Mouse (Mus musculus) intestine, embryonic 15.5 days (tissue): ENCODE results near the gene Msantd2. TPM values are rescaled to one million over a fixed set of nuclear protein-coding genes. Genes with fewer than 3 reads are reported as not detected.
A peak's percentile ranks its signal among the peaks of the same experiment; 100 is the strongest.

Experiments used
- ATAC-seq: fragments of 200-750 bp; cut with Nextera tagmentation; 2 replicates; pipeline ENCODE4 v1.8.0; 2017; ENCODE audit warnings: moderate TSS enrichment, moderate library complexity
- H3K27ac ChIP-seq: fragments of 300-500 bp; sonication (generic); 2 replicates; pipeline ENCODE4 v1.5.1; 2015; ENCODE audit warnings: mild to moderate bottlenecking, inconsistent platforms
- H3K27me3 ChIP-seq: fragments of 300-500 bp; sonication (generic); replicated peaks from 2 replicates; pipeline ENCODE4 v1.6.1; 2015; ENCODE audit warnings: inconsistent platforms
- H3K36me3 ChIP-seq: fragments of 300-500 bp; sonication (generic); 2 replicates; pipeline ENCODE4 v1.6.1; 2015; ENCODE audit warnings: inconsistent platforms
- H3K4me1 ChIP-seq: fragments of 300-500 bp; sonication (generic); replicated peaks from 2 replicates; pipeline ENCODE4 v1.6.1; 2015; ENCODE audit warnings: inconsistent platforms
- H3K4me2 ChIP-seq: fragments of 300-500 bp; sonication (generic); replicated peaks from 2 replicates; pipeline ENCODE4 v1.6.1; 2015; ENCODE audit warnings: mild to moderate bottlenecking, inconsistent platforms
- H3K4me3 ChIP-seq: fragments of 300-500 bp; sonication (generic); replicated peaks from 2 replicates; pipeline ENCODE4 v1.5.1; 2015; ENCODE audit warnings: inconsistent platforms
- H3K9ac ChIP-seq: fragments of 300-500 bp; sonication (generic); 2 replicates; pipeline ENCODE4 v1.6.1; 2015; ENCODE audit warnings: inconsistent platforms
- H3K9me3 ChIP-seq: fragments of 300-500 bp; sonication (generic); 2 replicates; pipeline ENCODE4 v1.6.1; 2016; ENCODE audit warnings: inconsistent platforms
- WGBS: fragments of 180-500 bp; shearing (Covaris S2); methylation state at CpG from one replicate; pipeline ENCODE4 v1.1.7; 2015; 5-methylcytosine and 5-hydroxymethylcytosine counted together
- polyA plus RNA-seq: library from polyadenylated mRNA; unstranded; fragments of >200 nt; fragmentation: Nextera tagmentation; extraction: Ambion mirVana; gene quantifications from 2 replicates; pipeline ENCODE4 v1.2.1, GENCODE M21; 2015

Gene Msantd2
- polyA plus RNA-seq, 1 experiment from 2014 or later, result 17.9 TPM

DNA sequence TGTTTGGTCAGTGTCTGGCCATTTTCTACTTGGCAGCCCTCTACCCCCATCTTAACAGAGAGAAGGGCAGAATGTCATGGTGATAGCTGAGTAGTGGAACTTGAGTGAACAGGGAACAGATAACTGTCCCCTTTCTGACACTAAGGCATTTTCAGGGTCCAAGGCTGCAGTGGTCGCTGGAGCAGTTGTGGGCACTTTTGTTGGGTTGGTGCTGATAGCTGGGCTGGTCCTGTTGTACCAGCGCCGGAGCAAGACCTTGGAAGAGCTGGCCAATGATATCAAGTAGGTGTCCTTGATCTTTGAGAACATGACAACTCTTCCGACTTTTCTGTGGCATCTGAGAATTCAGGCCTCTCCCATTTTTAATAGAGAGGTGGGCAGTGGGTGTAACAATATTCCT lies 47.7 kb downstream of the Msantd2 start:
- no peak for ATAC-seq
- H3K4me2 ChIP-seq, result no peak overlapping the region
- H3K27me3 ChIP-seq, result no peaks in the 10 kb centered on the region
- no peak overlapping the region for H3K27ac ChIP-seq
- H3K9me3 ChIP-seq, result no peaks in the 10 kb centered on the region
- H3K4me1 ChIP-seq, result peaks cover 6% of the 10 kb centered on the region; the same call in 1 of the 2 replicates
- H3K36me3 ChIP-seq, result no peaks in the 10 kb centered on the region
- H3K4me3 ChIP-seq, result no peak overlapping the region
- no peak overlapping the region for H3K9ac ChIP-seq
- 90% methylated on average over 4 of the region's 4 CpGs for whole genome bisulfite sequencing

GRCm38 (mm10) chr9:37537658-37538250 lies 48.6 kb downstream of the Msantd2 start:
- H3K4me3 ChIP-seq, result no peak overlapping the region
- no peak overlapping the region for H3K4me2 ChIP-seq
- H3K27ac ChIP-seq, result no peak overlapping the region
- H3K9me3 ChIP-seq, result no peaks in the 10 kb centered on the region
- peaks cover 6% of the 10 kb centered on the region; the same call in 1 of the 2 replicates for H3K4me1 ChIP-seq
- H3K27me3 ChIP-seq, result no peaks in the 10 kb centered on the region
- H3K36me3 ChIP-seq, result no peaks in the 10 kb centered on the region
- H3K9ac ChIP-seq, result no peak overlapping the region
- ATAC-seq, result no peak
- 75% methylated on average over 5 of the region's 5 CpGs for WGBS

DNA sequence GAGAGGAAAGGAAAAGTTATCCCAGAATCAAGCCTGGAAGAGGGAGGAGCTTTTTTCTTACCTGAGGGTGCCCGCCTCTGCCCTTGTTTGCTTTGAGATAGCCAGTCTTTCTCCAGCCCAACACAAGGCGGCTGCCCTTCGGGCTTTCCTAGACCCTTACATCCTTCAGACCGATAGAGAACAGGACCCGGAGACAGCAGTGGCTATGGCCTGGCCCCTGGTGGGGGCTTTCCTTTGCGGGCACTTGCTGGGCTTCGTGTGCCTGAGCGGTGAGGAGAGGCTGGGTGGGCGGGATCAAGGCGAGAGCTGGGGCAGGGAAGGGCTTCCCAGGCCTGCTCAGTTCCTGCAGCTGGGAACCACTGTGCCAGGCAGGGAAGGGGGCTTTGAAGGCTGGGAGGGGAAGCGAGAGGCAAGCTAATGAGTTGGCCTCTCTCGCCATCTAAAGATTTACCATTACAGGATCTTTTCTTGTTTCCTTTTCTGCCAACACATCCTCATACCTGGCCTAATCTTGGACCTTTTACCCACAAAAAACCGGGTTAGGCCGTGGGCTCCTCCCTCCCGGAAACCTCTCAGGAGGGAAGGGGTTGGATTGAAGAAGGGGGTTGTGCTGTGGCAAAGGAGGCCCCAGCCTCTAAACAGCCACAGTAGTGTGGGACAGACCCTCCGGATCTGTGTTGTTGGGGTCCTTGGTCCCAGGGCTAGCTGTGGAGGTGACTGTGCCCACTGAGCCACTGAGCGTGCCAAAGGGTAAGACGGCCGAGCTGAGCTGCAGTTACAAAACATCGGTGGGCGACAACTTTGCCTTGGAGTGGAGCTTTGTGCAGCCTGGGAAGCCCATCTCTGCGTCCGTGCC lies 50.3 kb downstream of the Msantd2 start, which contains the start of gene Vsig2:
TSS of gene Vsig2 (plus strand) at position 86 of the 856 bp plus-strand sequence.
- Histone ChIP-seq H3K27ac (no peak within 1 kb of the TSS), H3K9me3 (no peaks in the 10 kb centered on the region), H3K36me3 (no peaks in the 10 kb centered on the region), H3K4me3 (no peak within 1 kb of the TSS), H3K27me3 (no peaks in the 10 kb centered on the region), H3K9ac (no peak within 1 kb of the TSS), H3K4me1 (peaks cover 7% of the 10 kb centered on the region; the same call in 1 of the 2 replicates), H3K4me2 (peak within 1 kb of the TSS; percentile 34; the same call in 1 of the 2 replicates)
- ATAC-seq, result no peak; the same call in 1 of the 2 replicates
- WGBS, result 53% methylated on average over 23 of the region's 23 CpGs

- Histone ChIP-seq H3K4me2 (no peak overlapping the region), H3K4me1 (peaks cover 10% of the 10 kb centered on the region; the same call in 1 of the 2 replicates), H3K27ac (no peak overlapping the region), H3K36me3 (no peaks in the 10 kb centered on the region), H3K27me3 (peaks cover 2% of the 10 kb centered on the region), H3K9ac (no peak overlapping the region), H3K9me3 (no peaks in the 10 kb centered on the region), H3K4me3 (no peak overlapping the region)
- ATAC-seq, result no peak
- WGBS, result 89% methylated on average over 4 of the region's 4 CpGs
Measured at GRCm38 (mm10) chr9:37540226-37540625, 51.1 kb downstream of the Msantd2 start.

GRCm38 (mm10) chr9:37540701-37541575 lies 51.8 kb downstream of the Msantd2 start:
- no peak for ATAC-seq
- no peak overlapping the region for H3K27ac ChIP-seq
- peaks cover 12% of the 10 kb centered on the region; the same call in 1 of the 2 replicates for H3K4me1 ChIP-seq
- no peaks in the 10 kb centered on the region for H3K9me3 ChIP-seq
- no peak overlapping the region for H3K9ac ChIP-seq
- WGBS, result 71% methylated on average over 6 of the region's 6 CpGs
- H3K27me3 ChIP-seq, result peaks cover 10% of the 10 kb centered on the region
- no peak overlapping the region for H3K4me3 ChIP-seq
- H3K4me2 ChIP-seq, result no peak overlapping the region
- no peaks in the 10 kb centered on the region for H3K36me3 ChIP-seq

GRCm38 (mm10) chr9:37541851-37542642 lies 52.9 kb downstream of the Msantd2 start:
- Histone ChIP-seq H3K4me1 (peaks cover 13% of the 10 kb centered on the region; the same call in 1 of the 2 replicates), H3K4me2 (no peak overlapping the region), H3K9ac (no peak overlapping the region), H3K4me3 (no peak overlapping the region), H3K27ac (no peak overlapping the region), H3K36me3 (no peaks in the 10 kb centered on the region), H3K9me3 (no peaks in the 10 kb centered on the region), H3K27me3 (peaks cover 15% of the 10 kb centered on the region)
- no peak for ATAC-seq
- WGBS, result 68% methylated on average over 7 of the region's 7 CpGs

DNA sequence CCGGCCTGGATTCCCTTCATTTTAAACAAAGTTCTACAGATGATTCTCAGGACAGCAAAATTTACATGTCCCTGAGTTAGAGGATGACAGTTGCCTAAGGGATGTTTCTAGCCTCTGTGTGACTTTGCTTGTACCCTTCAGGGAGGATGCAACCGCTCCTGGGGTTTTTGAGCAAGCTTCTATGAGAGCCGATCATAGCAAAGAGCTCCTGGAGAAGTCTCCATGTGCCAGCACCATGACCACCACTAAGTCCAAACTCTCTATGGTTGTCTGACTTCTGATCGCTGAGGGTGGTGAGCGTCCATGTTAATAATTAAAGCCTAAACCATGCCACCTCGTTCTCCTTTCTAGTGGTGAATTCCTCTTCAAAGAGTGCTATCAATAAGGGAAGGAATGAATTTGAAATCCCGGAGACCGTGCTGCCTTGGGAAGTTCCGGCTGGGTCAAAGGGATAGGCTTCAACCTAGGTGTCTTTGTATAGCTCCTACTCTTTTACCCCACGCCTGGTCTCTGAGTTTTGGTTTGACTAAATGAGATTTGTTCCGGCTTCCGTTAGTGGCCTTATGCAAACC lies 54.8 kb downstream of the Msantd2 start:
- peak overlapping the region; percentile 82 for H3K4me2 ChIP-seq
- no peak overlapping the region for H3K9ac ChIP-seq
- peaks cover 13% of the 10 kb centered on the region; the same call in 1 of the 2 replicates for H3K4me1 ChIP-seq
- peak; percentile 17; the same call in 1 of the 2 replicates for ATAC-seq
- H3K9me3 ChIP-seq, result no peaks in the 10 kb centered on the region
- peak overlapping the region; percentile 38 for H3K4me3 ChIP-seq
- 30% methylated on average over 12 of the region's 12 CpGs for WGBS
- H3K27me3 ChIP-seq, result peaks cover 15% of the 10 kb centered on the region
- no peak overlapping the region for H3K27ac ChIP-seq
- no peaks in the 10 kb centered on the region for H3K36me3 ChIP-seq

- 2% methylated on average over 29 of the region's 29 CpGs for WGBS
- Histone ChIP-seq H3K27ac (no peak overlapping the region), H3K9me3 (no peaks in the 10 kb centered on the region), H3K4me2 (peak overlapping the region; percentile 82), H3K27me3 (peaks cover 15% of the 10 kb centered on the region), H3K9ac (peak overlapping the region; percentile 11; the same call in 1 of the 2 replicates), H3K36me3 (no peaks in the 10 kb centered on the region), H3K4me1 (peaks cover 7% of the 10 kb centered on the region; the same call in 1 of the 2 replicates), H3K4me3 (peak overlapping the region; percentile 38)
- ATAC-seq, result peak; percentile 83
Measured at GRCm38 (mm10) chr9:37544447-37545165, 55.5 kb downstream of the Msantd2 start.

DNA sequence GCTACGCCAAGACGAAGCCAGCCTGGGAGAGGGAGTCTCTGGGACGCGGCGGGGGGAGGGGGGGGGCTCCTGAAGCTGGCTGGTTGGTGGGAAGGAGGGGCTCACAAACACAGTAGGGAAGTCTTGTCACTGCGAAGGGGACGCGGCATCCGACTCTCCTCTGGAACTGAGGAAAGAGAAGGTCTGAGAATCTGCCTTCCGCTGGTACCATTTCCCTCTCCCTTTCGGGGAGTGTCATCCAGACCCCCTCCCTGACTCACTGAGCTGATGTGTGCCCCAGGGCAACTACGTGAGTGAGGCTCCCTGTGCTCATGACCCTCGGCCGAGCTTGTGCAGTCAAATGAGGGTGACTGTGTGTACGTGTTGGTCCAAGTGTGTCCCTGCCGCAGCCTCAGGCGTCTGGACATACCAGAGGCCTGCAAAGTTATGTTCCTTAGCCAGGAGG lies 56.1 kb downstream of the Msantd2 start:
- H3K36me3 ChIP-seq, result no peaks in the 10 kb centered on the region
- WGBS, result 23% methylated on average over 17 of the region's 17 CpGs
- no peak overlapping the region for H3K27ac ChIP-seq
- no peaks in the 10 kb centered on the region for H3K9me3 ChIP-seq
- H3K4me2 ChIP-seq, result peak overlapping the region; percentile 82
- H3K27me3 ChIP-seq, result peaks cover 17% of the 10 kb centered on the region
- no peak overlapping the region for H3K9ac ChIP-seq
- H3K4me3 ChIP-seq, result peak overlapping the region; percentile 38
- ATAC-seq, result peak; percentile 32
- peaks cover 7% of the 10 kb centered on the region; the same call in 1 of the 2 replicates for H3K4me1 ChIP-seq

GRCm38 (mm10) chr9:37545847-37546452 lies 56.8 kb downstream of the Msantd2 start:
- Histone ChIP-seq H3K4me2 (peak overlapping the region; percentile 37), H3K27me3 (peaks cover 25% of the 10 kb centered on the region), H3K27ac (no peak overlapping the region), H3K4me1 (peaks cover 7% of the 10 kb centered on the region; the same call in 1 of the 2 replicates), H3K4me3 (no peak overlapping the region), H3K9me3 (no peaks in the 10 kb centered on the region), H3K9ac (no peak overlapping the region), H3K36me3 (no peaks in the 10 kb centered on the region)
- no peak; the same call in 1 of the 2 replicates for ATAC-seq
- 20% methylated on average over 27 of the region's 27 CpGs for WGBS
